Mouse (Mus musculus) testis, adult 2 months (tissue): ENCODE data around the gene Itpr2. TPM values are rescaled to one million over a fixed set of nuclear protein-coding genes. Genes with fewer than 3 reads are reported as not detected.

Experiments
- H3K27ac ChIP-seq: fragments of 200-500 bp; 2 replicates; pipeline ENCODE4 v1.5.1; 2012; ENCODE audit warnings: low read depth, low read length; ENCODE audit not compliant: control insufficient read depth, insufficient read depth
- H3K27me3 ChIP-seq: fragments of 200-500 bp; 2 replicates; pipeline ENCODE4 v1.6.1; 2012; ENCODE audit warnings: mild to moderate bottlenecking, low read length, moderate library complexity; ENCODE audit not compliant: control insufficient read depth, insufficient read depth
- H3K36me3 ChIP-seq: fragments of 200-500 bp; 2 replicates; pipeline ENCODE4 v1.6.1; 2012; ENCODE audit warnings: mild to moderate bottlenecking, low read length; ENCODE audit not compliant: control insufficient read depth, insufficient read depth
- H3K4me1 ChIP-seq: fragments of 200-500 bp; 2 replicates; pipeline ENCODE4 v1.6.1; 2012; ENCODE audit warnings: low read length; ENCODE audit not compliant: control insufficient read depth, insufficient read depth
- H3K4me3 ChIP-seq: fragments of 200-500 bp; 2 replicates; pipeline ENCODE4 v1.5.1; 2012; ENCODE audit warnings: low read depth, mild to moderate bottlenecking, low read length, moderate library complexity, mixed read lengths; ENCODE audit not compliant: control insufficient read depth
- CTCF ChIP-seq: fragments of 200-500 bp; IDR thresholded peaks from 2 replicates; pipeline ENCODE4 v1.5.1; 2012; ENCODE audit warnings: low read depth, mild to moderate bottlenecking, inconsistent platforms, low read length, moderate library complexity; ENCODE audit not compliant: control insufficient read depth, insufficient read depth, insufficient replicate concordance
- POLR2A ChIP-seq: fragments of 200-500 bp; IDR thresholded peaks from 2 replicates; pipeline ENCODE4 v1.6.1; 2012; ENCODE audit warnings: low read depth, mild to moderate bottlenecking, inconsistent platforms, low read length, moderate library complexity; ENCODE audit not compliant: control insufficient read depth
- polyA plus RNA-seq: library from polyadenylated mRNA; depleted of rRNA; stranded (reverse); fragments of >200 nt; gene quantifications from 2 replicates; pipeline ENCODE4 v1.2.3, GENCODE M21; 2012

The Itpr2 gene
- polyA plus RNA-seq, 1 experiment = 6.9 TPM

DNA sequence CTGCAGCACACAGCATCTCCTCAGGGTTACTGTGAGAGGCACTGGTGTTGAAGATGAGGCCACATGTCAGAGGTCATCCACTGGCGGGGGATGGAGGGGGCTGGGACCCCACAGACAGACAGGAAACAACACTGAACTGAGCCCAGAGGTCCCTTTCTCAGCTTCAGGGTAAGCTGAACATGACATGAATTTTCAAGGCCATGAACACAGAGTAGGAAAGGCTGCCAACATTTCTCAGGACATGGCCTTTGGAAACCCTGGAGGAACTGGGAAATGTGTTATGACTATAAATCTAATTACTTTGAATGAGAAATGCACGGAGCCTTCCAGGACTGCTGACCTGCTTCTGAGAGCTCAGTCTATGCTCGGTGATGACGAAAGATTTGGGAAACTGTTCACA, 144.1 kb downstream of the Itpr2 start:
- Histone ChIP-seq H3K27me3 (no peaks in the 10 kb centered on the region), H3K4me1 (peaks cover 2% of the 10 kb centered on the region; the same call in 1 of the 2 replicates), H3K36me3 (no peaks in the 10 kb centered on the region), H3K4me3 (no peak overlapping the region), H3K27ac (no peak overlapping the region)
- TF ChIP-seq POLR2A = no peak
- TF ChIP-seq CTCF = no peak

- TF ChIP-seq CTCF (no peak), POLR2A (no peak)
- Histone ChIP-seq H3K4me1 (no peaks in the 10 kb centered on the region), H3K36me3 (no peaks in the 10 kb centered on the region), H3K27ac (no peak overlapping the region), H3K27me3 (no peaks in the 10 kb centered on the region), H3K4me3 (no peak overlapping the region)
These were observed 149.7 kb downstream of the Itpr2 start for GRCm38 (mm10) chr6:146352258-146352805.

DNA sequence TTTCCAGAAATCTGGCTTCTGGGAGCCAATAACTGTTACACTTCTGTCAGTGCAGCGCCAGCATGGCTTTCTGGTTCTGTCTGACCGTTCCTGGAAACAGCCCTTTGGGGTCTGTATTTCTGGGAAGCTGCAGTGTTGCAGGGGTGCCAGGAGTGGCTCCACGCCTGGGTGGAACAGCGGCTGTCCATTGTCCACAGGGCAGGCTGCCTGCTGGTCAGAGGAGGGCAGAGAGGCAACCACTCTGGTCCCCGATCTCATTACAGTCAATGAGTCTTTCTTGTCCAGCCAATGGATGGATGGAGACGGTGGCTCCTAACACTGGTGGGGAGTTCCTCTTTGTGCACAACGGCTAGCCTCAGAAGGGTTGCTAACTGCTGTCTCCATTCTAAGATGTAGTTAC, 150.2 kb downstream of the Itpr2 start:
- TF ChIP-seq CTCF (no peak), POLR2A (no peak)
- Histone ChIP-seq H3K4me3 (no peak overlapping the region), H3K36me3 (no peaks in the 10 kb centered on the region), H3K27me3 (no peaks in the 10 kb centered on the region), H3K4me1 (no peaks in the 10 kb centered on the region), H3K27ac (no peak overlapping the region)

DNA sequence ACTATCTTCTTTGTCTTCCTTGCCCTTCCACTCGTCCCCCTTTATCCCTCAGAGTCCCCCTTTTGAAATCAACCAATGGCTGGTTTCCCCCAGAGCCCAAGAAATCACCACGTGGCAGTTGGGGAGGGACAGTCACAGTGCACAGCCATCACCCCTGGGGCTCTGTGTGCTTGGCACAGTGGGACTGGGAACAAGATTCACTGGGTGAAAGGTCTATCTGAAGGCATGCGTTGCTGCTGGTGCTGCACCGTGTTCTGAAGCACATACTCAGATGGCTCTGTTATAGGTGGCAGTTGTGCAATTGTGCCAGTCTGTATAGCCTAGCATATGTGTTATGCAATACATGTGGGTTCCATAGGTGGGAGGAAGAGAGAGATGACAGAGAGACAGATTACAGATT, 154.5 kb downstream of the Itpr2 start:
- Histone ChIP-seq H3K4me3 (no peak overlapping the region), H3K27ac (no peak overlapping the region), H3K36me3 (no peaks in the 10 kb centered on the region), H3K27me3 (no peaks in the 10 kb centered on the region), H3K4me1 (no peaks in the 10 kb centered on the region)
- no peak for TF ChIP-seq CTCF
- TF ChIP-seq POLR2A = no peak

DNA sequence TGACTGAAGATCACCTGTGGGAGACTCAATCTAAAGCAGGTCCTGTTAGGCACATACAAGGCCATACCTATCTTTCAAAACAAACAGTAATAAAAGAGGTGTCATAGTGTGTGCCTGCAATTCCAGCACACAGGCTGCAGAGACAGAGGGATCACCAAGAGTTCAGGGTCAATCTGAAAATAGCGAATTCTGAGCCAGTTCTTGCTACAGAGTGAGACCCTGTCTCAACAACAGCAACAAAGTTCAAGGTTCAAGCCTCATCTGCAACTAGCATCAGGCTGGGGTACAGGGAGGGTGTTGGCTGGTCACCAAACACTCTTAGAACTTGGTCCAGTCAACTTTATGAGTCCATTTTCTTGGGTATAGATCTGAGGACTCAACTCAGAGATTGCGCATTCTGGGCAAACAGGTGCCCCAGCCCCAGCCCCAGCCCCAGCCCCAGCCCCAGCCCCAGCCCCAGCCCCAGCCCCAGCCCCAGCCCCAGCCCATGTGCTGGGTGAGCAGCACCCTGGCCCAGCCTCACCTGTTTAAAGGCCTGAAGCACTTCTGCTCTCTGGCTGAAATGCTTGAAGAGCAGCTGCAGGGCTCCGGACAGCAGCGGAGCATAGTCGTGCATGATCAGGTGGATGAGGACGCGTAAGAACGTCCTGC, 155.4 kb downstream of the Itpr2 start:
- no peak overlapping the region for H3K27ac ChIP-seq
- no peak overlapping the region for H3K4me3 ChIP-seq
- no peaks in the 10 kb centered on the region for H3K27me3 ChIP-seq
- no peaks in the 10 kb centered on the region for H3K4me1 ChIP-seq
- TF ChIP-seq CTCF = no peak
- TF ChIP-seq POLR2A = no peak
- H3K36me3 ChIP-seq = no peaks in the 10 kb centered on the region

DNA sequence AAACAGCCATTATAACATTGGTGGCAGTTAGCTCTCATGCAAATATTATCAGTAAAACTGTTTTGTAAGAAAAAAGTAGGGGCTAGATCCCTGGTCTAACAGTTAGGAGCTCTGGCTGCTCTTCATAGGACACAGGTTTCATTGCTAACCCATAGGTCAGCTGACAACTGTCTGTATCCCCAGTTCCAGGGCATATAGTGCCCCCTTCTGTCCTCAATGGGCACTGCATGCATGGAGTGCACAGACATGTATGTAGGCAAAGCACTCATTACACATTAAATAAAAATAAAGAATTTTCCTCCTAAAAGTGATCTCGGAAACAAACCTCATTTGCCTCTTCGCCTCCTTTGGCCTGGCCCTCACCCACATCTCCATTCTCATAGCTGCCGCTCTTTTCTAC, 157.3 kb downstream of the Itpr2 start:
- no peak overlapping the region for H3K4me3 ChIP-seq
- no peaks in the 10 kb centered on the region for H3K36me3 ChIP-seq
- TF ChIP-seq POLR2A (no peak), CTCF (peak; percentile 32; the same call in 1 of the 2 replicates)
- no peaks in the 10 kb centered on the region for H3K27me3 ChIP-seq
- no peak overlapping the region for H3K27ac ChIP-seq
- H3K4me1 ChIP-seq = no peaks in the 10 kb centered on the region

DNA sequence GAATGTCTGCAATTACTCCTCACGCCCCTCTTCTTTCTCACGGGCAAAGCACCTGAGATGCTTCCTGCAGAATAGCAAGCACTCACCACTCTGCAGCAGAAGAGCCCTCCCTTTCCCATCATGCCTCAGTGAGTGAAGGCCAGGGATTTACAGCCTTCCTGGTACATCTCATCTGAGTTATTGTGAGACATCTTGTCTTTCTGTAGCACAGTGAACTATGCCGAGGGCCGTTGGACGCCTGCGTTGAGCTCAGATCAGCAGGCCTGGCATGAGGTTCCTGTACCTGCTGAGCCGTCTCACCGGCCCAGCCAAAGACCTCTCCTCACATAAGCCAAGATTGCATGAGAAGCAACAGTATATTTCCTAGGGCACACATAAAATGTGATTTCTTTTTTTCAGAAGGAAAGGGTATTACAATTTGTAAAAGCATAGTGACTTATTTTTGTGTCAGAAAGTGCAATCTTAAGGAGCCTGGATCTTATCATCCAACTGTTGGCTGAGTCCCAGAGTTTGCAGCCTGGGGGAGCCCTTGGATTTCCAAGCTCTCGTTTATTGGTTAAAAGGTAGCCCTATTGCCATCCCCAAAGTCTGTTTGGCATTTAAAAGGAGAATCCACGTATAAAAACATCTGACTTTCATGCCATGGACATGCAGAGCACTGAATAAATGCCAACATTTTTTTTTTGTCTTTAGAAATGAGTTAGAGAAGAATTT, 158.2 kb downstream of the Itpr2 start:
- no peak overlapping the region for H3K27ac ChIP-seq

More for the DNA sequence above, 158.2 kb downstream of the Itpr2 start:
- H3K36me3 ChIP-seq = no peaks in the 10 kb centered on the region
- TF ChIP-seq CTCF (no peak), POLR2A (no peak)
- no peaks in the 10 kb centered on the region for H3K4me1 ChIP-seq
- no peaks in the 10 kb centered on the region for H3K27me3 ChIP-seq
- H3K4me3 ChIP-seq = no peak overlapping the region
